Mouse (Mus musculus) small intestine, adult 2 months (tissue): ENCODE results near the gene H13.

ENCODE experiments used
- CTCF ChIP-seq: fragments of 200-500 bp; IDR thresholded peaks from 2 replicates; pipeline ENCODE4 v1.5.1; 2012; ENCODE audit warnings: low read depth, mild to moderate bottlenecking, control low read depth, inconsistent platforms, low read length, moderate library complexity, mixed read lengths; ENCODE audit not compliant: insufficient replicate concordance, insufficient read length; ENCODE audit errors: extremely low read depth
- POLR2A ChIP-seq: fragments of 200-500 bp; IDR thresholded peaks from 2 replicates; pipeline ENCODE4 v1.6.1; 2012; ENCODE audit warnings: low read depth, mild to moderate bottlenecking, control low read depth, inconsistent platforms, low read length, moderate library complexity

DNA sequence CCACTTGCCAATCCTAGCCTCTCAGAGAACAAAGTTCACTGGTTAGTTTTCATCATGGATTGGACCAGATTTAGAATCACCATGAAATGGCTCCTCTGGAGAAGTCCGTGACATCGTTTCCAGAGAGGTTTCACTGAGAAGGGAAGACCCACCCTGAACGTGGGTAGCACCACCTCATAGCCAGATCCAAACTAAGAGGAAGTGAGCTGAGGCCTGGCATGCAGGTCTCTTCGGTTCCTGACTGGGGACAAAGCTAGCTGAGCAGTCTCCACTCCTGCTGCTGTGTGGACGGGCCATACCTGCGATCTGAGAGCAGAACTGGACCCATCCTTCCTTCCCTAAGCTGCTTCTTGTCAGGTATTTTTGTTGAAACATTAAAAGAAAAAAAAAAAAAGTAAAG is 8.1 kb upstream of the H13 start:
- TF ChIP-seq CTCF (no peak), POLR2A (no peak)
